Mouse (Mus musculus) spleen, adult 12 weeks (tissue): ENCODE data around the gene Cln6.
A peak's percentile ranks its signal among the peaks of the same experiment; 100 is the strongest.
"Not testable (repeated sequence)": the region's sequence is repeated elsewhere in the genome, so short reads cannot be mapped to it uniquely, and the experiment has no call there.

Experiments used
- DNase-seq: peaks from one replicate; pipeline ENCODE4 v3.0.0; 2022; ENCODE audit warnings: low spot score

The Cln6 gene

DNA sequence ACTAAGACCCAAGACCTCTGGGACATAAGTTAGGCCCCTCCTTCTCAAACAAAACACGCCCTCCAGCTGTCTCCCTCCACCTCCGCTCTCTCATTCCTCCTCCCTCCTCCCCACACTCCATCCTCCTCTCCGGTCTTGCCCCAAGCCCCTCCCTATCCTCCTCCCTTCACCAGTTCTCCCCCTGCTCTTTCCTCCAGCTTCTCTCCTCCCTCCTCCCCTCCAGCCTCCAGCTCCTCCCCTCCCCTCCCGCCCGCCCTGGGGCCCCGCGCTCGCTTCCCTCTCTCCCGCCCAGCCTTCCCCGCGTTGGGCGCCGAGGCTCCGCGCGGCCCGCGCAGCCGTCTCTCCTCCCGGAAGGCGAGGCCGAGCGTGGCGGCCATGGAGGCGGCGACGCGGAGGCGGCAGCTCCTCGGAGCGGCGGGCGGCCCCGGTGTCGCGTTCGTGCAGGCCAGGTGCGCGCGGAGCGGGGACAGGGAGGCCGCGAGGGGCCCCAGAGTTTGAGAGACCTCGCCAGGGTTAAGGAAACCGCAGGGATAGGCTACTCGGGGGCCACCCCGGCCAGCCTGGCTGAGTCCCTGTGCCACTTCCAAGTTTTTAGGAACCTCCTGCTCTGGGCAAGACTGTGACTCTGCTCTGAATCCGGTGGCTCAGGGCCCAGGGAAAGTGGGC is at the start of gene Cln6:
TSS of gene Cln6 (plus strand) at position 280 of the 666 bp plus-strand sequence.
- DNase-seq = peak; percentile 61

DNA sequence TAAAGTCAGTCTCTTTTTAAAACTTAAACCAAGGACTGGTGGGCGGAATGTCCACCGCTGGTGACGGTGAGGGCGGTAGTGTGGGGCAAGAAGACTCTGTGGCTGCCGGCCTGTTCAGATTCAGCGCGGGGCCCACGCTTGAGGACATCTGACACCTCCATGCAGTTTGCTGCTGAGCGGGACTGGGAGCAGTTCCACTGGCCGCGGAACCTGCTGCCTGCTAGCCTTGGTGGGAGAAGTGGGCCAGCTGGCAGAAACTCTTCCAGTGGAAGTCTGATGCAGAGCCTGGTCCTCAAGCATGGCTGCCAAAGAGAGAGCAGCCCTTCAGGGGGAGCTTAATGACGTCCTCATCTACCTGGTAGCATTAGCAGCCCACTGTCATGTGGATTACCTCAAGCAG is 48.7 kb upstream of the Cln6 start:
- no peak for DNase-seq

DNA sequence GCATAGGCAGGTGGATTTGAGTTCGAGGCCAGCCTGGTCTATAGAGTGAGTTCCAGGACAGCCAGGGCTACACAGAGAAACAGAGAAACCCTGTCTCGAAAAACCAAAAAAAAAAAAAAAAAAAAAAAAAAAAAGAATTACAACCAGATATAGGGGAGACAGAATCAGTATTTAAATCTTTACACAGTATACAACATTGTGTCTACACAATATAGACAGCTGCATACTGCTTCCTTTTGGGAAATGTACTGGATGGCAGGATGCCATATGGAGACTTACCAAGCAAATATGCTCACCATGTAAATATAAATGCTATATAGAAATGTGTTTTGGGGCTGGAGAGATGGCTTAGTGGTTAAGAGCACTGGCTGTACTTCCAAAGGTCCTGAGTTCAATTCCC is 39.4 kb upstream of the Cln6 start:
- DNase-seq = not testable (repeated sequence)

GRCm38 (mm10) chr9:62810095-62810494 is 28.5 kb upstream of the Cln6 start:
- DNase-seq = no peak

DNA sequence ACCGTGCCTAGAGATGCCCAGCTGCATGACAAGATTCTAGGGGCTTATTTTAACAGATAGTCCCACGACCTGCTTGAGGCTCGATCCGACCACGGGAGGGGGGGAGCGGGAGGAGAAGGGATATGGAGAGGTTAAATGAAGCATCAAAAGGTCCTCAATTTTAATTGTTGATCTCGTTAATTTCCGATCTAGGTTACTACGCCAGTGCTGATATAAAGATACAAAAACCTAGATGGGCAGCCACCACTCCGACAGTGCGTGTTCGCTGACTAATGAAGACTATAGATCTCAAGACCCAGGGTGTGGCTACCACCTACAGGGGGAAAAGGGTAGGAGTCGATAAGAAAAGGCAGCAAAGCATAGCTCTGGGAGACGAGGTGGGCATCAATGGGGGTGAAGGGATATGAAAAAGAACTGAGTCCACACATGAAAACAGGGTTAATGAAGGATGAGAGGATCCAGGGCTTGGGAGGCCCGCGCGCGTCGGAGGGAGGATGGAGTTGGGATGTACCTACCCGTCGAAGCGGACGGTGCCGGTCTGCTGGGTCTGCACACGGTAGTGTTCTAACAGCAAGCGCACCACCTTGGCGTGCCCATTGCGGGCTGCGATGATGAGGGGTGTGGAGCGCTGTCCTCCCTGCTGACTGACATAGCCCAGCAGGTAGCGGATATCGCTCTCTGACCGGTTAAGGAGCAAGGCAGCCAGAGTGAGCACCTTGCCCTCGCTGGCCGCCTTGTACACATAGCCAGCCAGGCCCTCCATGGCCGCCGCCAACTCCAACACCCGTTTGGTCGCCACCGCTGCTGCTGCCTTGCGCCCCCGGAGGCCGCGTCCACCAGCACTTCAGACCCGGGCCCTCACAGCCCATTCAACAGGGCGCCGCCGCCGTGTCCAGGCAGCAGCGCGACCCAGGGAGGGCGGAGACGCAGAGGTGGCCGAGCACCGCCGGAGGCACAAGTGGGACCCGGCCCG is 27.8 kb upstream of the Cln6 start:
- peak; percentile 54 for DNase-seq

- peak; percentile 82 for DNase-seq
Observed at GRCm38 (mm10) chr9:62811516-62812121, 27.0 kb upstream of the Cln6 start, which contains the start of gene Fem1b. Gene Fem1b (minus strand): TSS chr9:62811934.

DNA sequence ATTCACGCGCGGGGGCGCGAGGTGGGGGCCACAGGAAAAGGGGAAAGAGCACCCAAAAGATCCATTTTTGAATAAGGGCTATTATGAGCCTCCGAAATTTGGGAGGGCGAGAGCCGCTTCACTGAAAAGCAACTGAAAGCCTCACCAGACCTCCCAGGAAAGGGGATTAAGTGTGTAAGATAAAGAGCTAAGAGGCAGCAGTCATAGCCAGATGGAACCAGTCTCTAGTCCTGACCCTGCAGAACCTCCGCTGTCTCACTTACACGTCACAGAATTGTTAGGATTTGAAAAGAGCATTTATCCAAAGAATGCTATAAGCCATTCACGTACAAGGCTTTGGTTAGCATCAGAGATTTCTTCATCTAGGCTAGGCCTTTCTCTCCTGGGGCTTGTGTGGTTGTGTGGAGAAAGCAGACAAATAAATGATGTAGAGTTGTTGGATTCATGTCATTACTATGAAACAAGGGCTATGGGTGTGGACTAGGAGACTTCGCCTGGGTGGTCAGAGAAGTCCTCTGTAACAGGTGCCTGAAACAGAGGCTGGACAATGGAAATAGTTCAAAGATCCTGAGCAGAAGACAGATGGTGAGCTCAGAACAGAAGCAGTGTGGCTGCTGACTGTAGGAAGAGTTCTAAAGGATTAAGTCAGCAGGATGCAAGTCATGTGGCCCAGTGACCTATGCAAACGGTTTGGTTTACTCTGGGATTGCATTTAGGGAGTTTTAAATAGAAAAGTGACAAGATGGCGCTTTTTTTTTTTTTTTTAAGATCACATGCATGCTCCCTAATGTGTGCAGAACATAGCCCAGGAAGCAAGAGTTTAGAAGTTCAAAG is 26.2 kb upstream of the Cln6 start:
- DNase-seq = no peak

DNA sequence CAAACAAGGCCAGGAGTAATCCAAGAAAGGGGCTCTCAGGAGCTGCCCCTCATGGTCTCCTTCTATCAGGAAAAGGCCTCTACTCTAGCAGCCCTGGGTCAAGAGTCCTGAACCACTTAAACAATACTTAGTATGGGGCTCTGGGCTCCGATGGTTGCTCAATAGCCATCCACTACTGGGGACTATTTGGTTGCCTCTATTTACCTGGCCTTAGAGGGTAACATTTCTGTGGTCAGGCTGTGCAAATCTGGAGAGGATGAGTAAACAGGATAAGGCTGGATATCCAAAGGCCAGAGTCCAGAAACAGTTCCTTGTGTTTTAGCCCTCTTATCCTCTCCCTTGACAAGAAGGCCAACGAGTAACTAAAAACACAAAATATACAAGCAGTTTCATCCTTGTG is 23.8 kb upstream of the Cln6 start:
- no peak for DNase-seq

DNA sequence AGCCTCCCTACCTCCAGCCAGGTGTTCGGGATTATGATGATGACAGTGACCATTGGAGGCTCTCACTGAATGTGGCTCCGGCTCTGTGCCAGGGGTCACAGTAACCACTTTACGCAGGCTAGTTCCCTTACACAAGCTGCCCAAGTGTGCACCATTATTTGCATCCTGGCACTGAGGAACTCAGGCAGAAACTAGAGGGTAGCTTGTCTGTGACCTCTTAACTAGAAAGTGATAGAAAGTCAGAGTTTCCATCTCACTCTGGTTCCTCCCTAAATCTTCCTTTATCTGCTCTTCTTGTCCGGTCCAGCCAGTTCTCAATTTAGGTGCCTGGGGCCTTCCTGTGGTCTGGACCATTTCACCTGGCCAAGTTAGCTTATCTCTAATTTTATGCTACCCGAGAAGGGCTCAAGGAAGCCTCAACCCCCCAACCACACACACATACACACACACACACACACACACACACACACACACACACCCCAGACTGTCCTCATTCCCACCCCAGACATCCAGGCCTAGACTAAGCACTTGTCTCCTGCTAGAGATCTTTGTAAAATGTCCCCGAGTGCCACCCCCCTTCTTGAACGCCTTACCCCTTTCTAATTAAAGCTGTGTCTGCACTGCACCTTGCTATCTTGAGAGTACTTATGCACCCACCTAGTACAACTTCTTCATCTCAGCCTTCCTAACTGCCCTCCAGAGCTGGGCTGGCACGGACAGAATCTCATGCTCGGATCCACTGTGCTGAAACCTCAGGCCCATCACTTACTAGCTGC is 22.1 kb upstream of the Cln6 start:
- no peak for DNase-seq

- DNase-seq = no peak
Observed at GRCm38 (mm10) chr9:62817099-62817571, 21.4 kb upstream of the Cln6 start.

- DNase-seq = no peak
Observed at GRCm38 (mm10) chr9:62817828-62818614, 20.6 kb upstream of the Cln6 start.

- DNase-seq = no peak
Observed at GRCm38 (mm10) chr9:62819494-62819893, 19.1 kb upstream of the Cln6 start.

DNA sequence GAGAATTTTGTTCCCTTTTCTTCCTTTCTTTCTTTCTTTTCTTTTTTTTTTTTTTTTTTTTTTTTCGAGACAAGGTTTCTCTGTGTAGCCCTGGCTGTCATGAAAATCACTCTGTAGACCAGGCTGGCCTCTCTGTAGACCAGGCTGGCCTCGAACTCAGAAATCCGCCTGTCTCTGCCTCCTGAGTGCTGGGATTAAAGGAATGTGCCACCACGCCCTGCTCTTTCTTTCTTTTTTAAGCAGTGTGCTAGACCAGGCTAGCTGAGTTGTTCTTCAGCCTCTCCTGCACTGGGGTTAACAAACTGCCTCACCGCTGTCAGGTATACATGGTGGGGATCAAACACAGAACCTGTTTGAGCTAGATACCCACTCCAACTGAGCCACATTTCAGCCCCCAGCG is 18.7 kb upstream of the Cln6 start:
- DNase-seq = not testable (repeated sequence)

DNA sequence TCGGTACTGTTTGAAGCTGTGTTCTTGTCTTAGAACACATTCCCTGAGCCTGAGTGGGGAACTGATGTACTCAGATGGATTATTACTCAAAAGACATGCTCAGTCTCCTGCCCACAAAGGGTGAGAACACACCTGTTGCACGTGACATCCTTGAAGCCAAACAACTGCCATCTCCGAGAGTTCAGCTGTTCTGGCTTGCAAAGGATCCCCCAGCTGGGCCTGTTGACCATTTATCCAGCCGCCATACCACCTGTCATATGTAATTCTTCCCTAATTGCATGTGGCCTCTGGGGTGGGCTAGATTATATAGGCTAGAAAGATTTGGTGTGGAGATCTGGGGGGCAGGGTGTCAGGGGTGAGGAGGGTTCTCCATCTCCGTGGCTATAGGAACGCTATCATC is 17.8 kb upstream of the Cln6 start:
- no peak for DNase-seq

- no peak for DNase-seq
Observed at GRCm38 (mm10) chr9:62821811-62822210, 16.8 kb upstream of the Cln6 start.

GRCm38 (mm10) chr9:62825791-62826393 is 12.7 kb upstream of the Cln6 start:
- no peak for DNase-seq

DNA sequence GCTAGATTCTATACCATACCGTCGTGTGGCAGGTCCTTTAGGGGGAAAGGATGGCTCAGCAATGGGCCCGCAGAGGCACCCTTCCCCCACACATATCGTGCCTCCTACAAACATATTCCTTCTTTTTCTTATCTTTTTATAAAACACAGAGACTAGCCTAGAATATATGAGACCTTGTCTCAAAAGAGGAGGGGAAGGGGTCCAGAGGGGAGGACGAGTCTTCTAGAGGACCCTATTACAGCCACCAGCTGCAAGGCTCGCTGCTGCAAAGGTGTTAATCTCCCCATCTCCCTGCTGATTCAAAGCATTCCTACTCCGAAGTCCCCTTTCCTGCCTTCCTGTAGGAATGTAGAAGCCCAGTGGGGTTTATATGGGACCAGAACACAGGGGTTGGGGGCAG is 12.1 kb upstream of the Cln6 start:
- DNase-seq = no peak

DNA sequence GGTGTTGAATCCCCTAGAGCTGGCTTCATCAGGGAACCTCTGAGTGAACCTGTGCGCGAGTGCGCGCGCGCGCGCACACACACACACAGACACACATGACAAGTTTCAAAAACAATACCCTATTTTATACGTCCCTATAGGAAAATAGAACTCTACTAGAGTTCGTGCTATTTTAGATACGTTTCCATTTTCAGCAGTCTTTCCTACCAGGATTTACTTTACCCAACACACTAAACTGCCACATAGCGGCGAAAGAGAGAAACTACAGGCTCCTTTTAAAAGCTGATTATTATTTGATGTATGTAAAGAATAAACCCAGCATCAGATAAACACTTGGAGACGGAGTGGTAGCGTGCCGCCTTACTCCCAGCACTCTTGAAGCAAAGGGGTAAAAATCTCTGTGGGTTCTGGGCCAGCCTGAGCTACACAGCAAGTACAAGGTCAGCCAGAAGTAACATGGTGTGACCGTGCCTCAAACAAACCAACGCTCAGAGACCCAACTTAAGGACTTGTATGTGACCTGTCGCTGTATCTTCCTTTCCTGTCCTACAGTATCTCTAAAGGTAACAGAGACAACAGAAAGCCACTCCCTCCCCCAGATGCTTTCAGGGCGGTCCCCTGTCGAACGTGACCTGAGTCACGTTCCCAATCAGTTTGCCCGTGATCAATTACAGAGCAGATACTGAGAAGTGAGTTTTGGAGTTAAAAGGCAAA is 10.5 kb upstream of the Cln6 start:
- no peak for DNase-seq

- peak; percentile 89 for DNase-seq
Observed at GRCm38 (mm10) chr9:62828662-62829086, 9.9 kb upstream of the Cln6 start.
